Mouse (Mus musculus): Measurements from ENCODE around the gene Gm11096.

- no peak for TF ChIP-seq POLR2A (IDR thresholded peaks at IDR 0.05; ENCODE audit: low read depth, low read length)
- no peak for TF ChIP-seq CTCF (conservative IDR thresholded peaks at IDR 0.05; ENCODE audit: insufficient read depth, insufficient read length, low read depth, low read length)
Observed at GRCm38 (mm10) chr17:81455977-81456376, 14.4 kb downstream of the Gm11096 start.
